Mouse (Mus musculus) adrenal gland, postnatal 4 days (tissue): Measurements from ENCODE around the gene Ints6l. TPM values are rescaled to one million over a fixed set of nuclear protein-coding genes. Genes with fewer than 3 reads are reported as not detected.
"Not testable (repeated sequence)": the region's sequence is repeated elsewhere in the genome, so short reads cannot be mapped to it uniquely, and the experiment has no call there.

Experiments used
- DNase-seq, 2 experiments: peaks; one replicate each; pipeline ENCODE4 v3.0.0; 2021 to 2022; ENCODE audit warnings: low spot score in 2 of 2, mixed read lengths in 2 of 2
- total RNA-seq, 2 experiments: library from RNA; stranded (reverse); gene quantifications; 2 replicates each; pipeline ENCODE4 v1.2.3; 2021

Gene Ints6l
- total RNA-seq, 2 experiments from 2014 or later, result 47.1 to 60.3 TPM

GRCm38 (mm10) chrX:56497241-56497640, 42.6 kb downstream of the Ints6l start:
- DNase-seq, result peak in 1 of 2 experiments; percentile 5

- not testable (repeated sequence) for DNase-seq
Observed at GRCm38 (mm10) chrX:56524442-56524841, 69.8 kb downstream of the Ints6l start, which contains the start of gene Gm10477. Gm10477 (plus strand) TSS chrX:56524742.

- peak in 1 of 2 experiments; percentile 11 for DNase-seq
Observed at GRCm38 (mm10) chrX:56531266-56531665, 76.6 kb downstream of the Ints6l start.

- no peak for DNase-seq
Observed at GRCm38 (mm10) chrX:56537162-56537561, 82.5 kb downstream of the Ints6l start.

GRCm38 (mm10) chrX:56549506-56549905, 94.8 kb downstream of the Ints6l start, which contains the start of gene Gm648:
Gm648 (minus strand) TSS chrX:56549606.
- no peak for DNase-seq

- no peak for DNase-seq
Observed at GRCm38 (mm10) chrX:56553584-56553983, 98.9 kb downstream of the Ints6l start.

Other genes starting within 250 kb of the Ints6l start
- not detected for gene Gm773, start 242.0 kb upstream of the Ints6l start, total RNA-seq
- 1 to 10 TPM; 4.9 to 5.2 TPM for gene Zfp449, start 108.5 kb upstream of the Ints6l start, total RNA-seq
- gene Smim10l2a, start 80.3 kb upstream of the Ints6l start, total RNA-seq, result 1 to 10 TPM; 2.6 to 2.7 TPM
- not detected for gene Gm2174, start 6.9 kb upstream of the Ints6l start, total RNA-seq
- gene Gm10477, start 69.9 kb downstream of the Ints6l start, total RNA-seq, result not detected
- under 1 TPM in 1 of 2 experiments, not detected in 1; 0.28 TPM for gene Gm648, start 94.7 kb downstream of the Ints6l start, total RNA-seq
- 10 to 100 TPM; 23.4 to 23.6 TPM for gene Mmgt1, start 143.2 kb downstream of the Ints6l start, total RNA-seq
- 10 to 100 TPM; 20.5 to 25.2 TPM for gene Slc9a6, start 154.9 kb downstream of the Ints6l start, total RNA-seq